Mouse (Mus musculus) kidney, adult 18-20 months (tissue): ENCODE data around the gene Nnat.

Experiments
- DNase-seq: peaks from one replicate; pipeline ENCODE4 v3.0.0; 2021

Nnat gene

DNA sequence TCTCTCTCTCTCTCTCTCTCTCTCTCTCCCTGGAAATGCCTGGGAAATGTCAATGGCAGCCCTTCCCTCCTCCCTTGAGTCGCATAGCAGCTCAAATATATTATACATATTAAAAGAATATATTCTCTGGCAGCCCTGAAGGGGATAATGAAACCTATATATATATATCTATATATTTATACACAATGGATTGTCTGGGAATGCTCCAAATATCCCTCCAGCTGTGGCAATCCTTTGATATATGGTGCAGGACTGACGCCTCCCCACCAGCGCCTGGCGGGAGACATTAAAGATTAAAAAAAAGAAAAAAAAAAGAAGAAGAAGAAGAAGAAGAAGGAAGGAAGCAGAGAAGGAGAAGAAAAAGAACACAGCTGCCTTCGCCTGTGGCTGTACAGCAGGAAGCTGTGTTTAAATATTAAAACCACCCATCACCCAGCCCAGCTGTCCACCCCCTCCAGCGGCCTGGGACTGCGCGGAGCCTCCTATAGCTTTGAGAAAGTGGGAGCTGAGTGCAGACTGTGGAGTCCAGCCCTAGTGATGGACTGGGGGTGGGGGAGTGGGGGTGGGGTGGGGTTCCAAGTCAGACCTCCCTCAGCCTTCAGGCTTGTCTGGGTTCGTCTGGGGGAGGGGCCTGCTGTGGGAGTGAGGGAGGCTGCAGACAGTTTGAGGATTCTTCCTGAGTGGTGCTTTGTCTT lies 47.8 kb downstream of the Nnat start:
- DNase-seq = no peak

DNA sequence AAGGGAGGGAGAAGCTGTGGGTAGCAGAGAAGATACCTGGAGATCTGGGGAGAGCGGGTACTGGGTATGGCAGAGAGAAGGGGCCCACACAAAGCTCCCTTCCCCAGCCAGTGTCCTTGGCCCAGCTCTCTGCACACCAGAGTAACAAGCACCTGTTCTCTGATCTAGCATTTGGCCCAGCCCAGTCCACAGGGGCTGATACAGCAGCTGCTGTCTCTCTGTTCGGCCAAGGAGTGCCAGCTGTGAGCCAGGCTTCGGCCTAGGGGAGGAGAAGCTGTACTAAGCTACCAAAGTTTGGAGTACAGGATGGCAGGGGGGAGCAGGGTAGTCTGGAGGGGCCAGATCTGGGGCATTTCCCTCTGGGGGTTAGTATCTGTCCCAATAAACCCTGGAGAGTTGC lies 51.9 kb downstream of the Nnat start:
- no peak for DNase-seq
